Mouse (Mus musculus) gastrocnemius, postnatal 36 days (tissue): ENCODE measurements around the gene Tubb2b. TPM values are rescaled to one million over a fixed set of nuclear protein-coding genes. Genes with fewer than 3 reads are reported as not detected.
A peak's percentile ranks its signal among the peaks of the same experiment; 100 is the strongest.

Experiments used
- DNase-seq, 2 experiments: peaks; one replicate each; pipeline ENCODE4 v3.0.0; 2022
- intact Hi-C: fragments of 180-260 bp; cut with DNase I; formaldehyde crosslinking; loops from one replicate; pipeline ENCODE4 v1.15.1; 2025
- total RNA-seq, 2 experiments: library from RNA; stranded (reverse); gene quantifications; 2 replicates each; pipeline ENCODE4 v1.2.3; 2021

Gene Tubb2b
- total RNA-seq, 2 experiments from 2014 or later, result 1.6 to 2.1 TPM

DNA sequence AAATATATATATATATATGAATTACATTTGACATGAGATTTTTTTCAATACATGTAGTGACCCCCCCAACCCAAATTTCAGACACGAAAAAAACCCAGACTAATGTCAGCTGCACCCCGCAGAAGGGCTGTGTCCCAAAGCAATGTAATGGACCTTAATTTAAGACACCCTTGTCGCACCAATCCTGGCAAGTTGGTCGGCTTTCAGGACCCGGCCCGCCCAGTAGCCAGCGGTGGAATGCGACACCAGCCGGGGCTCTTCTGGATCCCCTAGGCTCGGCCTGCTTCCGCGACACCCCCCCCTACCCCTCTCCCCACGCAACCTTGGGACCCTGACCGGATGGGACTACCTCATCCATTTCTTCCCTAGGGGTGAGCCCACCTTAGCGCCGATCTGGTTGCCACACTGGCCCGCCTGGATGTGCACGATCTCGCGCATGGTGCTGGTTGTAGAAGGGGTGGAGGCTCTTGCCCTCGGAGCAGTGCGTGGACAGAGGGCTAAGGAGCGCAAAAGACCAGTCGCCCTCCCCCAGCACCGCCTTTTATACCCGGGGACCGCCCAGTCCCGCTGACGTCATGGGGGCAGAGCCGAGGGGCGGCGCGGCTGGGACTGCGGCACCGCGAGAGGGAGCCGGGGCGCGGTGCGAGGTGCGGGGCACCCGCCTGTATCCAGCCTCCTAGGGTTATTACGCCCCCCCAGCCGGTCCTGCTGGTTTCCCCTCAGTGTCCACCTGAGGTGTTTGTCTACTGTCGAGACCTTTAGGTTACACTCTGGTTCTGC is 52.6 kb downstream of the Tubb2b start, which contains the start of gene Tubb2a:
TSS of gene Tubb2a (minus strand) at position 516 of the 780 bp plus-strand sequence.
- peak; percentile 92 for DNase-seq
- intact Hi-C loops, result loop anchor here (2.0 kb wide), 1 partner anchor 77 kb away; no protein-coding TSS in a partner anchor

Other genes starting within 250 kb of the Tubb2b start
- gene Serpinb6c, start 224.8 kb downstream of the Tubb2b start, total RNA-seq, result not detected
- 10 to 100 TPM; 14.2 to 16.1 TPM for gene Nqo2, start 165.8 kb downstream of the Tubb2b start, total RNA-seq
- gene Ripk1, start 128.1 kb downstream of the Tubb2b start, total RNA-seq, result 1 to 10 TPM; 3.7 to 4.1 TPM
- 100 to 1,000 TPM; 104 to 198 TPM for gene Serpinb6a, start 127.7 kb downstream of the Tubb2b start, total RNA-seq
- gene Bphl, start 92.9 kb downstream of the Tubb2b start, total RNA-seq, result 10 to 100 TPM; 21.4 to 25.3 TPM
- 10 to 100 TPM; 11.4 to 11.5 TPM for gene Tubb2a, start 52.5 kb downstream of the Tubb2b start, total RNA-seq
- 10 to 100 TPM; 13.5 to 14.3 TPM for gene Psmg4, start 32.5 kb upstream of the Tubb2b start, total RNA-seq
- gene Slc22a23, start 214.7 kb upstream of the Tubb2b start, total RNA-seq, result 10 to 100 TPM in 1 of 2 experiments, 1 to 10 TPM in 1; 8.5 to 10.2 TPM